Mouse (Mus musculus) limb, embryonic 11.5 days (tissue): ENCODE data around the gene Arhgef18. TPM values are rescaled to one million over a fixed set of nuclear protein-coding genes. Genes with fewer than 3 reads are reported as not detected.

Source experiments
- ATAC-seq: fragments of 200-750 bp; cut with Nextera tagmentation; 2 replicates; pipeline ENCODE4 v1.8.0; 2017; ENCODE audit warnings: low read depth; ENCODE audit not compliant: insufficient number of reproducible peaks, low FRiP score, low TSS enrichment
- DNase-seq: peaks from one replicate; pipeline ENCODE4 v3.0.0-alpha.2; 2015; ENCODE audit warnings: low spot score
- H3K27ac ChIP-seq: fragments of 300-500 bp; sonication (generic); replicated peaks from 2 replicates; pipeline ENCODE4 v1.5.1; 2014; ENCODE audit warnings: low read depth, mild to moderate bottlenecking, low read length
- H3K27me3 ChIP-seq: fragments of 300-500 bp; sonication (generic); 2 replicates; pipeline ENCODE4 v1.6.1; 2014; ENCODE audit warnings: mild to moderate bottlenecking, low read length, mixed read lengths; ENCODE audit not compliant: control insufficient read depth, insufficient read depth
- H3K36me3 ChIP-seq: fragments of 300-500 bp; sonication (generic); 2 replicates; pipeline ENCODE4 v1.6.1; 2014; ENCODE audit warnings: mild to moderate bottlenecking, low read length, moderate library complexity, mixed read lengths; ENCODE audit not compliant: control insufficient read depth, insufficient read depth
- H3K4me1 ChIP-seq: fragments of 300-500 bp; sonication (generic); 2 replicates; pipeline ENCODE4 v1.6.1; 2014; ENCODE audit warnings: low read length, mixed read lengths; ENCODE audit not compliant: control insufficient read depth, insufficient read depth
- H3K4me2 ChIP-seq: fragments of 300-500 bp; sonication (generic); 2 replicates; pipeline ENCODE4 v1.6.1; 2014; ENCODE audit warnings: low read depth, mild to moderate bottlenecking, moderate library complexity; ENCODE audit not compliant: severe bottlenecking
- H3K4me3 ChIP-seq: fragments of 300-500 bp; sonication (generic); 2 replicates; pipeline ENCODE4 v1.5.1; 2014; ENCODE audit warnings: low read depth, low read length
- H3K9ac ChIP-seq: fragments of 300-500 bp; sonication (generic); 2 replicates; pipeline ENCODE4 v1.6.1; 2014; ENCODE audit warnings: mild to moderate bottlenecking, low read length
- H3K9me3 ChIP-seq: fragments of 300-500 bp; sonication (generic); 2 replicates; pipeline ENCODE4 v1.6.1; 2016; ENCODE audit warnings: low read length; ENCODE audit not compliant: control insufficient read depth
- WGBS: fragments of 180-500 bp; shearing (Covaris S2); extraction: QIAGEN DNeasy Blood & Tissue Kit; methylation state at CpG from one replicate; pipeline ENCODE4 v1.1.7; 2014; 5-methylcytosine and 5-hydroxymethylcytosine counted together
- polyA plus RNA-seq: library from polyadenylated mRNA; unstranded; fragments of >200 nt; fragmentation: Nextera tagmentation; extraction: Ambion mirVana; gene quantifications from 2 replicates; pipeline ENCODE4 v1.2.1, GENCODE M21; 2014

The Arhgef18 gene
- polyA plus RNA-seq, 1 experiment from 2014 or later = 8.2 TPM

DNA sequence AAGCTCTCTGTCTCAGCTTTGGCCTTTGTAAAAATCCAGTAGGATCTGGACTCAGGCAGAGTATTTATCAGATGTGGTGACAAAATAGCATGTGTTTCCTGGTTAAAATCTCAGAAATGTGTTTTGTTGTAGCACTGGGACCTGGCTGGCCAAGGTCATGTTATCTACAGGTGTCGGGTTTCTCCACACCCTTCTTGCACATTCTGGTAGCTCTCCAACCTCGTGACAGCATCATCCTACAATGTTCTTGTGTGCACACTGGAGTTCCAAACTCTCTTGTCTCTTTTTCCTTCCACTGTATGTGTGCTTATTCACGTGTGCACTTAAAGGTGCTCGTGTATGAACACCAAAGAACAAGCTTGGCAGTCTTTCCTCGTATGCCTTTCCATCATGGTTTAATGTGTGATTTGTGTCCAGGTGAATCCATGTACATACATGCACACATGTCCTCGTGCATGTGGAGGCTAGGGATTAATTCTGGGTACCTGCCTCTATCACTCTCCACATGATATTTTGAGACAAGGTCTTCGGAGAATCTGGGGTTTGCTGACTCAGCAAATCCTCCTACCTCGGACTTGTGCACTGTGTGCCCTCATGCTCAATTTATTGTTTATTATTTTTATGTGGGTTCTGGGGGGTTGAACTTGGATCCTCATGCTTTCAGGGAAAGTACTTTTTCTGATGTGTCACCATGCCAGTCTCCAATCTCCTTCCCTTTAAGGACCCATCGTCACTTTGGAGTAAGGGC, 4.0 kb upstream of the Arhgef18 start:
- Histone ChIP-seq H3K27me3 (no peaks in the 10 kb centered on the region), H3K27ac (no peak overlapping the region), H3K4me2 (no peak overlapping the region), H3K4me1 (no peaks in the 10 kb centered on the region), H3K9ac (no peak overlapping the region), H3K4me3 (no peak overlapping the region), H3K36me3 (no peaks in the 10 kb centered on the region), H3K9me3 (no peaks in the 10 kb centered on the region)
- no peak for ATAC-seq
- DNase-seq = no peak
- WGBS = 80% methylated on average over 9 of the region's 9 CpGs

DNA sequence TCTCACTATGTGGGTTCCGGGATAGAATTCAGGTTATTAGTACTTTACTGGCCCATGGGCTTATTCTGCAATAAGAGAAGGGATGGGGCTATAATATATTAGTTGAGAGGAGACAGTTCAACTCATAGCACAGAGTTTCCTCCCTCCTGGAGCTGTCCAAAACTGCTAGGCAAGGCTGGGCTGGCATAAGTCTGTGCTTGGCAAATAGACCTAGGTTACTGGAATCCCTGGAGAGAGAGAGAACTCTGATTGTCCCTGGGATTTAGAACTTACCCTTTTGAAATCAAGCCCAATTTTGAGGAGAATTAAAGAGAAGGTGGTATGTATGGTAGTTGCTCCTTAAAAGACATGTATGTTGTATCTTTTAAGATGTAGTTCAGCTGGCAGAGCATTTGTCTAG, 3.3 kb upstream of the Arhgef18 start:
- Histone ChIP-seq H3K27me3 (no peaks in the 10 kb centered on the region), H3K9me3 (no peaks in the 10 kb centered on the region), H3K4me3 (no peak overlapping the region), H3K4me1 (no peaks in the 10 kb centered on the region), H3K9ac (no peak overlapping the region), H3K36me3 (no peaks in the 10 kb centered on the region), H3K27ac (no peak overlapping the region), H3K4me2 (no peak overlapping the region)
- ATAC-seq (no peak), DNase-seq (no peak)
- WGBS = 96% methylated on average over 1 of the region's 1 CpGs

DNA sequence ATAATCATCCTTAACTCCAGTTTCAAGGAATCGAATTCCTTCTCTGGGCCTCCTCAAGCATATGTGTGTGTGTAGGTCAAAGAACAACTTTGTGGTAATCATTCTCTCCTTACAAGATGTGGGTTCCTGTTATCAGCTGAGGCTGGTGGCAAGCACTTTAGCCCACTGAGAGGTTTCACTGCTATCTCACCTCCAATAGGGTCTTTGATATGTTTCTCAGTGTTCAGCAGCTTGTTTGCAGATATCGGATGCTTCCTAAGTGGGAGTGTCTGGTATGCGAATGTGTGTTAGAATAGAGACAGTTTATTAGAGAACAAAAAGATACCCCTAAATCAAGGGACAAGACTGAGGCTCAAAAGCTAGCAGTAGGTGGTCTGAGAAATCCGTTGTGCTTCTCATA, 513 bp upstream of the Arhgef18 start:
- Histone ChIP-seq H3K36me3 (no peaks in the 10 kb centered on the region), H3K9ac (peak overlapping the region; percentile 22), H3K9me3 (no peaks in the 10 kb centered on the region), H3K27me3 (no peaks in the 10 kb centered on the region), H3K4me2 (peak overlapping the region; percentile 71), H3K4me1 (no peaks in the 10 kb centered on the region), H3K4me3 (peak overlapping the region; percentile 50), H3K27ac (no peak overlapping the region)
- 56% methylated on average over 4 of the region's 4 CpGs for WGBS
- ATAC-seq (peak; percentile 3; the same call in 1 of the 2 replicates), DNase-seq (no peak)

DNA sequence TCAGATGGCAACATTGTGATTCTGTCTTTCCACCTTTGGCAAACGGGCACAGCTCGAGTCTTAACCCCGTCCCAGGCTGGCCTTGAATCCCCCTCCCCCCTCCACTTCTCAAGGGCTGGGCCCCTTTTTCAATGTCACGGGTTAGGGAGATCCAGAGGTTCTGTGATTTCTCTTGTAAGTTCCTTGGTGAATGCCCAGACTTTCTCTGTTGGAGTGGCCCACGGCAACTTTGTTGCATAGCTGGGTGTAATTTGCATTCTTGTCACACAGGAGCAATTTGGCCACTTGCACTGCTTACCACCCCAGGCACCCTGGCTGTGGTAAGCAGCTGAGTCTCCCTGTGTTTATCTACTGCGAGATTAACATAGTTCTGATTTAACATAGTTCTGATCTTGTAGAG, 1.8 kb downstream of the Arhgef18 start:
- 18% methylated on average over 6 of the region's 6 CpGs for WGBS

DNA sequence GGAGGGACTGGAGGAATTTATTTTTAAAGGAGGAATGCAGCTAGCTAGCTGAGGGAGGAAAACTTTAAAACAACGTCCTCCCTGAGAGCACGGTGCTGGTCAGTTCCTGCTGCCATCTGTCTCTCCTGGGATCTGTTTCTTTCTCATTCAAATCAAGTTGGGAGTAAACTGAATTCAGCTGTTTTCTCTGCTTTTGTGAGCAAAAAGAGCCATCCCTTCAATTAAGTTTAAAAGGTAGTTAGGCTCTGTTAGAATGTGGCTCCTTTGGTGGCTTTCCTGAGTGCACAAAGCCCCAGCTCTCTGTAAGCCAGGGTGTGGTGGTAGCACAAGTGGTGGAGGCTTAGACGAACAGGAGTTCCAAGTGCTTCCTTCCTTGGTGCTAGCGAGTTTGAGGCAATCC, 2.4 kb downstream of the Arhgef18 start:
- H3K9ac ChIP-seq = no peak overlapping the region

More for the DNA sequence above, 1.8 kb downstream of the Arhgef18 start:
- H3K27ac ChIP-seq = no peak overlapping the region
- no peaks in the 10 kb centered on the region; the same call in 1 of the 2 replicates for H3K36me3 ChIP-seq
- H3K9ac ChIP-seq = no peak overlapping the region
- DNase-seq = no peak
- H3K4me1 ChIP-seq = no peaks in the 10 kb centered on the region
- no peak for ATAC-seq
- no peaks in the 10 kb centered on the region for H3K9me3 ChIP-seq
- H3K27me3 ChIP-seq = no peaks in the 10 kb centered on the region
- H3K4me2 ChIP-seq = no peak overlapping the region
- no peak overlapping the region for H3K4me3 ChIP-seq

DNA sequence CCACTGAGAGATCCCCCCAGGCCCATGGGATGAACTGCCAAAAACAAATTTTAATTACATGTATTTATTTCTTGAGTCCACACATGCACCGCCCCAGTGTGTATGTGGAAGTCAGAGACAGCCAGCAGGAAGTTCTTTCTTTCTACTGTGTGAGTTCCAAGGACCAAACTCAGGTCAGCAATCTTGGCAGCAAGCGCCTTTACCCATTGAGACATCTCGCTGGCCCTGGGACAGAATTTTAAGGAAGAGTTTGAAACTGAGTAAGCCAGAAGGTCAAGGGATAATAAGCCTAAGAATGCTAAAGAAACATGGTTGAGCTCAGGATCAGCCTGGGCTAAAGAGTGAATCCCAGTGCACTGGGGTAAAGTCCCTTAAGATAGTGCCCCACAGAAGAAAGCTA, 4.8 kb downstream of the Arhgef18 start:
- H3K36me3 ChIP-seq = peaks cover 4% of the 10 kb centered on the region
- 0 out of 2 replicates have a peak, but pooled peaks cover 2% of the 10 kb centered on the region for H3K9me3 ChIP-seq
- ATAC-seq (no peak), DNase-seq (no peak)
- 94% methylated on average over 3 of the region's 3 CpGs for WGBS
- H3K4me1 ChIP-seq = no peaks in the 10 kb centered on the region
- H3K9ac ChIP-seq = no peak overlapping the region
- no peak overlapping the region for H3K27ac ChIP-seq
- no peak overlapping the region for H3K4me2 ChIP-seq
- no peak overlapping the region for H3K4me3 ChIP-seq
- H3K27me3 ChIP-seq = no peaks in the 10 kb centered on the region

More for the DNA sequence above, 2.4 kb downstream of the Arhgef18 start:
- Histone ChIP-seq H3K9me3 (0 out of 2 replicates have a peak, but pooled peaks cover under 1% of the 10 kb centered on the region), H3K4me2 (no peak overlapping the region), H3K36me3 (no peaks in the 10 kb centered on the region; the same call in 1 of the 2 replicates), H3K27me3 (no peaks in the 10 kb centered on the region), H3K27ac (no peak overlapping the region), H3K4me3 (no peak overlapping the region), H3K4me1 (no peaks in the 10 kb centered on the region)
- DNase-seq = no peak
- 26% methylated on average over 4 of the region's 4 CpGs for WGBS
- ATAC-seq = no peak

DNA sequence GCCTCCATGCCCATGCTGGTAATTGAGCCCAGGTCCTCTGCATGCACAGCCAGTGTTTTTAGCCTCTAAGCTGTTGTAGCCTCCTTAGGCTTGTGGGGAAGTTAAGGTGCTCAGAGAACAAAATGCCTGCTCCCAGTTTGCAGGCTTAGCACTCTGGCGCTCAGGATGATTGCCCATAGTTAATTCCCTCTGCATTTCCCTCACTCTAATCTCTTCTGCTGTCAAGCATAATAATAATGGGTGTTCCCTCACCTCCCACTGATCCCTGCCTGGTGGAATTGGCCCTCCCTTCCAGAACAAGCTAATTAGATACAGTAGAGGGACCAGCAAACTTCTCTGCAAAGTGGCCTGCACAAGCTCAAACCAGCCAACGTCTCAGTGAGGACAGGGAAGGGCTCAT, 7.7 kb downstream of the Arhgef18 start:
- ATAC-seq = no peak
- Histone ChIP-seq H3K27ac (no peak overlapping the region), H3K9ac (no peak overlapping the region), H3K4me2 (no peak overlapping the region), H3K36me3 (peaks cover 4% of the 10 kb centered on the region), H3K27me3 (no peaks in the 10 kb centered on the region), H3K4me3 (no peak overlapping the region), H3K9me3 (0 out of 2 replicates have a peak, but pooled peaks cover 2% of the 10 kb centered on the region), H3K4me1 (no peaks in the 10 kb centered on the region)
- DNase-seq = no peak
- WGBS = 48% methylated on average over 2 of the region's 2 CpGs

DNA sequence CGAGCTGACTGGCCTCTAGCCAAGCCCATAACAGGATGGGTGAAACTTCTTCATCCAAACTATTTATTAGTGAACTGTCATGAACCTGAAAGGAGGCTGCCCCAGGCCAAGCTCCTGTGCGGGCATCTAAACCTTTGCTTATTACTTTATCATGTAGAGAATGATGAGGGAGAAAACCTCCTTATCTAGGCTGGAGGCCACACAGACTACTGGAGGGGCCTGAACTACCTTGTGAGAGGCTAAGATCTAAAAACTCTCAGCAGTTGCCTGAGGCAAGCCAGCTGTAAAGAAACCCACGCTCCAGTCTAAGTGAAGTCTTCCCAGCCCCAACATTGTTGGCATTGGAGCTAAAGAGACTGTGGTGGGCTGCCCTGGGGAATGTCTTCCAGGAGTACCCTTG, 14.6 kb downstream of the Arhgef18 start:
- no peak overlapping the region for H3K4me2 ChIP-seq
- DNase-seq (no peak), ATAC-seq (no peak)
- no peak overlapping the region for H3K27ac ChIP-seq
- no peaks in the 10 kb centered on the region for H3K36me3 ChIP-seq
- no peaks in the 10 kb centered on the region for H3K9me3 ChIP-seq
- 81% methylated on average over 3 of the region's 3 CpGs for WGBS
- H3K4me3 ChIP-seq = no peak overlapping the region
- no peak overlapping the region for H3K9ac ChIP-seq
- no peaks in the 10 kb centered on the region for H3K4me1 ChIP-seq
- H3K27me3 ChIP-seq = no peaks in the 10 kb centered on the region
